Mouse (Mus musculus): ENCODE data around the gene H2afj. TPM values are rescaled to one million over a fixed set of nuclear protein-coding genes. Genes with fewer than 3 reads are reported as not detected.
A peak's percentile ranks its signal among the peaks of the same experiment; 100 is the strongest.

The H2afj gene
- polyA plus RNA-seq, 1 experiment from 2014 or later: 445 TPM

GRCm38 (mm10) chr6:136850267-136850666, 42.2 kb downstream of the H2afj start:
- Histone ChIP-seq H3K27ac (replicated peaks) (no peak overlapping the region), H3K4me1 (replicated peaks; ENCODE audit: control insufficient read depth, insufficient read depth) (no peaks in the 10 kb centered on the region), H3K4me2 (replicated peaks; ENCODE audit: low read depth) (no peak overlapping the region), H3K9ac (ENCODE audit: low read length) (no peak overlapping the region), H3K4me3 (ENCODE audit: low read depth, low read length) (no peak overlapping the region), H3K9me3 (ENCODE audit: control insufficient read depth, low read length) (no peaks in the 10 kb centered on the region), H3K36me3 (ENCODE audit: control insufficient read depth, insufficient read depth, low read length) (no peaks in the 10 kb centered on the region), H3K27me3 (ENCODE audit: control insufficient read depth, insufficient read depth, low read length) (no peaks in the 10 kb centered on the region)
- no peak for TF ChIP-seq CTCF (IDR thresholded peaks at IDR 0.05; ENCODE audit: low read depth)
- TF ChIP-seq EP300 (optimal IDR thresholded peaks at IDR 0.05): no peak
- 73% methylated on average over 6 of the region's 6 CpGs for WGBS
- no peak for ATAC-seq (ENCODE audit: low FRiP score, low TSS enrichment)
- DNase-seq (ENCODE audit: low spot score): no peak

GRCm38 (mm10) chr6:136852348-136852747, 44.3 kb downstream of the H2afj start:
- no peaks in the 10 kb centered on the region for H3K9me3 ChIP-seq (ENCODE audit: control insufficient read depth, low read length)
- no peak for TF ChIP-seq EP300 (optimal IDR thresholded peaks at IDR 0.05)
- no peak for TF ChIP-seq CTCF (IDR thresholded peaks at IDR 0.05; ENCODE audit: low read depth)
- no peaks in the 10 kb centered on the region for H3K4me1 ChIP-seq (replicated peaks; ENCODE audit: control insufficient read depth, insufficient read depth)
- no peaks in the 10 kb centered on the region for H3K27me3 ChIP-seq (ENCODE audit: control insufficient read depth, insufficient read depth, low read length)
- H3K9ac ChIP-seq (ENCODE audit: low read length): no peak overlapping the region
- no peak overlapping the region for H3K4me2 ChIP-seq (replicated peaks; ENCODE audit: low read depth)
- H3K4me3 ChIP-seq (ENCODE audit: low read depth, low read length): no peak overlapping the region
- ATAC-seq (ENCODE audit: low FRiP score, low TSS enrichment): no peak
- DNase-seq (ENCODE audit: low spot score): no peak
- H3K36me3 ChIP-seq (ENCODE audit: control insufficient read depth, insufficient read depth, low read length): no peaks in the 10 kb centered on the region
- peak overlapping the region; percentile 40 for H3K27ac ChIP-seq (replicated peaks)
- 71% methylated on average over 4 of the region's 4 CpGs for WGBS

- Histone ChIP-seq H3K9me3 (ENCODE audit: control insufficient read depth, low read length) (no peaks in the 10 kb centered on the region), H3K4me2 (replicated peaks; ENCODE audit: low read depth) (no peak overlapping the region), H3K9ac (ENCODE audit: low read length) (no peak overlapping the region), H3K27ac (replicated peaks) (peak overlapping the region; percentile 40), H3K4me1 (replicated peaks; ENCODE audit: control insufficient read depth, insufficient read depth) (peaks cover 3% of the 10 kb centered on the region; the same call in 1 of the 2 replicates), H3K4me3 (ENCODE audit: low read depth, low read length) (no peak overlapping the region), H3K27me3 (ENCODE audit: control insufficient read depth, insufficient read depth, low read length) (no peaks in the 10 kb centered on the region), H3K36me3 (ENCODE audit: control insufficient read depth, insufficient read depth, low read length) (no peaks in the 10 kb centered on the region)
- TF ChIP-seq EP300 (optimal IDR thresholded peaks at IDR 0.05) (no peak), CTCF (IDR thresholded peaks at IDR 0.05; ENCODE audit: low read depth) (no peak)
- 45% methylated on average over 3 of the region's 3 CpGs for WGBS
- ATAC-seq (ENCODE audit: low FRiP score, low TSS enrichment): no peak
- DNase-seq (ENCODE audit: low spot score): no peak
Observed at GRCm38 (mm10) chr6:136852762-136853161, 44.7 kb downstream of the H2afj start.

GRCm38 (mm10) chr6:136854361-136854781, 46.3 kb downstream of the H2afj start:
- H3K9me3 ChIP-seq (ENCODE audit: control insufficient read depth, low read length): no peaks in the 10 kb centered on the region
- TF ChIP-seq CTCF (IDR thresholded peaks at IDR 0.05; ENCODE audit: low read depth) (no peak), EP300 (optimal IDR thresholded peaks at IDR 0.05) (no peak)
- WGBS: 78% methylated on average over 11 of the region's 11 CpGs

GRCm38 (mm10) chr6:136855183-136855582, 47.1 kb downstream of the H2afj start:
- 0 out of 2 replicates have a peak overlapping the region, but pooled peaks have one; percentile 28 for H3K4me2 ChIP-seq (replicated peaks; ENCODE audit: low read depth)
- H3K27me3 ChIP-seq (ENCODE audit: control insufficient read depth, insufficient read depth, low read length): no peaks in the 10 kb centered on the region
- H3K9ac ChIP-seq (ENCODE audit: low read length): no peak overlapping the region
- ATAC-seq (ENCODE audit: low FRiP score, low TSS enrichment) (no peak), DNase-seq (ENCODE audit: low spot score) (no peak)
- no peak overlapping the region for H3K4me3 ChIP-seq (ENCODE audit: low read depth, low read length)
- 91% methylated on average over 2 of the region's 2 CpGs for WGBS
- TF ChIP-seq CTCF (IDR thresholded peaks at IDR 0.05; ENCODE audit: low read depth) (no peak), EP300 (optimal IDR thresholded peaks at IDR 0.05) (no peak)
- no peaks in the 10 kb centered on the region for H3K36me3 ChIP-seq (ENCODE audit: control insufficient read depth, insufficient read depth, low read length)
- no peaks in the 10 kb centered on the region for H3K9me3 ChIP-seq (ENCODE audit: control insufficient read depth, low read length)
- H3K4me1 ChIP-seq (replicated peaks; ENCODE audit: control insufficient read depth, insufficient read depth): peaks cover 3% of the 10 kb centered on the region; the same call in 1 of the 2 replicates
- H3K27ac ChIP-seq (replicated peaks): 0 out of 2 replicates have a peak overlapping the region, but pooled peaks have one; percentile 61

More at GRCm38 (mm10) chr6:136854361-136854781, 46.3 kb downstream of the H2afj start:
- no peak overlapping the region; the same call in 1 of the 2 replicates for H3K9ac ChIP-seq (ENCODE audit: low read length)
- H3K27ac ChIP-seq (replicated peaks): no peak overlapping the region
- peaks cover 3% of the 10 kb centered on the region; the same call in 1 of the 2 replicates for H3K4me1 ChIP-seq (replicated peaks; ENCODE audit: control insufficient read depth, insufficient read depth)
- ATAC-seq (ENCODE audit: low FRiP score, low TSS enrichment) (no peak), DNase-seq (ENCODE audit: low spot score) (no peak)
- no peak overlapping the region for H3K4me2 ChIP-seq (replicated peaks; ENCODE audit: low read depth)
- no peak overlapping the region for H3K4me3 ChIP-seq (ENCODE audit: low read depth, low read length)
- no peaks in the 10 kb centered on the region for H3K36me3 ChIP-seq (ENCODE audit: control insufficient read depth, insufficient read depth, low read length)
- no peaks in the 10 kb centered on the region for H3K27me3 ChIP-seq (ENCODE audit: control insufficient read depth, insufficient read depth, low read length)

GRCm38 (mm10) chr6:136856071-136856636, 48.1 kb downstream of the H2afj start:
- peak overlapping the region; percentile 75 for H3K27ac ChIP-seq (replicated peaks)
- H3K36me3 ChIP-seq (ENCODE audit: control insufficient read depth, insufficient read depth, low read length): no peaks in the 10 kb centered on the region
- WGBS: 45% methylated on average over 14 of the region's 14 CpGs
- no peaks in the 10 kb centered on the region for H3K9me3 ChIP-seq (ENCODE audit: control insufficient read depth, low read length)
- H3K9ac ChIP-seq (ENCODE audit: low read length): no peak overlapping the region
- H3K27me3 ChIP-seq (ENCODE audit: control insufficient read depth, insufficient read depth, low read length): no peaks in the 10 kb centered on the region
- ATAC-seq (ENCODE audit: low FRiP score, low TSS enrichment) (peak; percentile 46; the same call in 1 of the 2 replicates), DNase-seq (ENCODE audit: low spot score) (no peak)
- TF ChIP-seq EP300 (optimal IDR thresholded peaks at IDR 0.05) (no peak), CTCF (IDR thresholded peaks at IDR 0.05; ENCODE audit: low read depth) (no peak)
- 0 out of 2 replicates have a peak overlapping the region, but pooled peaks have one; percentile 6 for H3K4me3 ChIP-seq (ENCODE audit: low read depth, low read length)
- H3K4me2 ChIP-seq (replicated peaks; ENCODE audit: low read depth): peak overlapping the region; percentile 28
- peaks cover 3% of the 10 kb centered on the region; the same call in 1 of the 2 replicates for H3K4me1 ChIP-seq (replicated peaks; ENCODE audit: control insufficient read depth, insufficient read depth)
